Mouse (Mus musculus) cerebellum, adult 2 months (tissue): ENCODE measurements at regions not wholly inside any gene's neighbourhood (a gene's known extent, or its start where the extent isn't known, plus 50 kb on each side); places are given as distances from the start of the nearest gene placed in this dataset.

Experiments
- CTCF ChIP-seq: fragments of 200-500 bp; IDR thresholded peaks from 2 replicates; pipeline ENCODE4 v1.5.1; 2011; ENCODE audit warnings: low read depth, mild to moderate bottlenecking, control low read depth, low read length, moderate library complexity, borderline replicate concordance; ENCODE audit not compliant: insufficient read depth
- POLR2A ChIP-seq: fragments of 200-500 bp; IDR thresholded peaks from 2 replicates; pipeline ENCODE4 v1.6.1; 2011; ENCODE audit warnings: low read length, control low read depth, borderline replicate concordance; ENCODE audit not compliant: insufficient read depth

DNA sequence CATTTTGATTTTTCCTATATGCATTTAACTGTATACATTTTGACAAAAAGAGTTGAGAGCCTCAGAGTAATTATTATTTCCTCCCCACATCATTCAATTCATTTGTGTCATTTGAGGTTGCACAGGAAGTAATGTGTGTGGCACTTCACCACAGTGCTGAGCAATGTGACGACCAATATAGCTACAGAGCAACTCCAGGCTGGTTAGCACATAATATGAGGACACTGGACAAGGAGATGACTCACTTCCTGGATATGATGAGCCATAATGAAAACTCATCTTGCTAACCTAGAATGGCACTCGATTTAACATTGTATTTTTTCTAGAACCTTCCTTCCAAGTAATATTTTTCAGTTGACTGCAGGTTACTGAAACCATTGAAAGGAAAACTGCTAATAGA lies 67.6 kb downstream of the Bmp15 start:
- TF ChIP-seq CTCF (no peak), POLR2A (no peak)
